Mouse (Mus musculus): ENCODE measurements around the gene Gbp2. TPM values are rescaled to one million over a fixed set of nuclear protein-coding genes. Genes with fewer than 3 reads are reported as not detected.
A peak's percentile ranks its signal among the peaks of the same experiment; 100 is the strongest.

Gene Gbp2
- polyA plus RNA-seq, 1 experiment, result 9.4 TPM

DNA sequence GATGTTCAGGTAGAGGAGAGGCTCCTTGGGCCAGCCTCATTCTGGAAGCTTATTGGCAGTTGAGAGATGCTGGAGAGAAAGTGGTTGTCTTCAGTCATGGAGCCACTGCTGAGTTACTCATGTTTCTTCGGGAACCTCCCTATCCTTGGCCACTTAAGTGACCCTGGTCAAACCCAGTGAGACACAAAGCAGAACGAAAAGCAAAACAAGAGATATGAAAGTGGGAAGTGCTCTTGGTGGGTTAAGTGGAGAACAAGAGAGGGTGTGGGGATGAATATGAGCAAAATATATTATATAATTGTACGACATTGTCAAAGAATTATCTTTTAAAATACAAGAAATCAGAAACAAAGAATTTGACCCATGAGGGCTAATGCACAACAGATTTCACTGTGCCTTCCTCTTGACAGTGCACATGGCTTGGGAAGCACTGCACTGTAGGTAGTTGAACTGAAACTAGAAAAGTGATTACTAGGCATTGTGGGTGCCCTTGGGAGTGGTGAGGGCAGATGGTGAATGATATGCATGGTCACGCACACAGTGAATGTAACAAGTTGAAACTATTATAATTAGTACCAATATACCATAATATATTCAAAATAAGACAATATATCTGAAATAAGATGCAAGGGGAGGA lies 29.9 kb upstream of the Gbp2 start:
- Histone ChIP-seq H3K27me3 (replicated peaks; ENCODE audit: control insufficient read depth, insufficient read depth, low read length) (no peaks in the 10 kb centered on the region; the same call in 1 of the 2 replicates), H3K4me3 (ENCODE audit: insufficient read depth, low read depth, low read length) (no peak overlapping the region), H3K36me3 (ENCODE audit: control insufficient read depth, insufficient read depth, low read length) (no peaks in the 10 kb centered on the region), H3K27ac (ENCODE audit: insufficient read depth, low read depth, low read length) (no peak overlapping the region), H3K4me1 (ENCODE audit: control insufficient read depth, insufficient read depth, low read length) (no peaks in the 10 kb centered on the region)
- no peak for DNase-seq
- TF ChIP-seq CTCF (conservative IDR thresholded peaks at IDR 0.05; ENCODE audit: insufficient read depth, insufficient read length, low read depth, low read length) (no peak), POLR2A (IDR thresholded peaks at IDR 0.05; ENCODE audit: low read depth, low read length) (no peak)
- 83% methylated on average over 4 of the region's 4 CpGs for WGBS

DNA sequence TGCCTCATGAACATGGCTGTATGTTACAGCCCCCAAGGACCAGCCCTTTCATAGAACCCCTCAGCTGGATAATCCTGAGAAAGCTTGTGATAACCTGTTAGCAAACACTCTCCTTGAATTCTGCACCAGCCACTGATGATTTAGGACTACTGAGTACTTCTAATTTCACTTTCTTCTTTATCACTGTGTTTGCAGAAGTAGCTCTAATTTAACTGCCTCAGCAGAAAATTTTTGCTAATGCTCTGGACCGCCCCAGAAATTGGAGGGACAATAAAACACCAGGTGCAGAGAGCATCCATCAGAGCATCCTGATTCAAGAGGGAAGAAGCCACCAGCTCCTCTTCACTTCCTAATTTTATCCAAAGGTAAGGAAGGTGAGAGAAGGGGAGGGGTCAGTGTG lies 25.9 kb upstream of the Gbp2 start, which contains the start of gene Gbp2b:
Gene Gbp2b, plus strand, starts transcription at position 301 of the 400 bp plus-strand sequence.
- 66% methylated on average over 1 of the region's 1 CpGs for WGBS
- no peak within 1 kb of the TSS for H3K27ac ChIP-seq (ENCODE audit: insufficient read depth, low read depth, low read length)
- no peaks in the 10 kb centered on the region; the same call in 1 of the 2 replicates for H3K27me3 ChIP-seq (replicated peaks; ENCODE audit: control insufficient read depth, insufficient read depth, low read length)
- H3K36me3 ChIP-seq (ENCODE audit: control insufficient read depth, insufficient read depth, low read length), result no peaks in the 10 kb centered on the region
- no peak within 1 kb of the TSS for H3K4me3 ChIP-seq (ENCODE audit: insufficient read depth, low read depth, low read length)
- DNase-seq, result no peak
- TF ChIP-seq CTCF (conservative IDR thresholded peaks at IDR 0.05; ENCODE audit: insufficient read depth, insufficient read length, low read depth, low read length), result no peak
- TF ChIP-seq POLR2A (IDR thresholded peaks at IDR 0.05; ENCODE audit: low read depth, low read length), result no peak
- no peaks in the 10 kb centered on the region for H3K4me1 ChIP-seq (ENCODE audit: control insufficient read depth, insufficient read depth, low read length)

- Histone ChIP-seq H3K36me3 (ENCODE audit: control insufficient read depth, insufficient read depth, low read length) (no peaks in the 10 kb centered on the region), H3K4me3 (ENCODE audit: insufficient read depth, low read depth, low read length) (no peak overlapping the region), H3K27me3 (replicated peaks; ENCODE audit: control insufficient read depth, insufficient read depth, low read length) (no peaks in the 10 kb centered on the region; the same call in 1 of the 2 replicates), H3K4me1 (ENCODE audit: control insufficient read depth, insufficient read depth, low read length) (no peaks in the 10 kb centered on the region), H3K27ac (ENCODE audit: insufficient read depth, low read depth, low read length) (no peak overlapping the region)
- TF ChIP-seq POLR2A (IDR thresholded peaks at IDR 0.05; ENCODE audit: low read depth, low read length), result no peak
- no peak for TF ChIP-seq CTCF (conservative IDR thresholded peaks at IDR 0.05; ENCODE audit: insufficient read depth, insufficient read length, low read depth, low read length)
- 74% methylated on average over 3 of the region's 3 CpGs for WGBS
- no peak for DNase-seq
These were observed 22.5 kb upstream of the Gbp2 start for GRCm38 (mm10) chr3:142597923-142598322.

- Histone ChIP-seq H3K4me1 (ENCODE audit: control insufficient read depth, insufficient read depth, low read length) (no peaks in the 10 kb centered on the region), H3K27ac (ENCODE audit: insufficient read depth, low read depth, low read length) (no peak overlapping the region), H3K4me3 (ENCODE audit: insufficient read depth, low read depth, low read length) (no peak overlapping the region), H3K36me3 (ENCODE audit: control insufficient read depth, insufficient read depth, low read length) (no peaks in the 10 kb centered on the region), H3K27me3 (replicated peaks; ENCODE audit: control insufficient read depth, insufficient read depth, low read length) (no peaks in the 10 kb centered on the region)
- no peak for DNase-seq
- TF ChIP-seq CTCF (conservative IDR thresholded peaks at IDR 0.05; ENCODE audit: insufficient read depth, insufficient read length, low read depth, low read length) (no peak), POLR2A (IDR thresholded peaks at IDR 0.05; ENCODE audit: low read depth, low read length) (no peak)
These were observed 18.7 kb upstream of the Gbp2 start for GRCm38 (mm10) chr3:142601675-142602074.

DNA sequence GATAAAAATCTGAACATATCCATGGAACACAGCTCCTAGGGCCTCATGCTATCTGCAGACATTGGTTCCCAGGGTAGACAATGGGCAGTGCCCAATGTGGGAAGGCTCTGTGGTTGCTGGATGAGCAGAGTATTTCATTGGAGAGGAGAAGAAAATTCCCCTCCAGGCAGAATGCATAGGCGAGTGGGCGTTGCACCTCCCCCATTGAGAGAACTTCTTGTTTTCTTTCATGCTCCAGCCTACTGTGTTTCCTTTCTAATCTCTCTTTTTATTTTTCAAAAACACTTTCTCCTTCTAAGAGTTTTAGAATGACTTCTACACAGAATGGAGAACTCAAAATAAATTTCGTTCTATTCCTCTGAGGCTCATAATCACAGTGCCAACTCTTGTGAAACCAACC lies 1.7 kb upstream of the Gbp2 start:
- H3K27ac ChIP-seq (ENCODE audit: insufficient read depth, low read depth, low read length), result no peak overlapping the region
- 83% methylated on average over 3 of the region's 3 CpGs for WGBS
- TF ChIP-seq CTCF (conservative IDR thresholded peaks at IDR 0.05; ENCODE audit: insufficient read depth, insufficient read length, low read depth, low read length) (no peak), POLR2A (IDR thresholded peaks at IDR 0.05; ENCODE audit: low read depth, low read length) (no peak)
- no peaks in the 10 kb centered on the region for H3K4me1 ChIP-seq (ENCODE audit: control insufficient read depth, insufficient read depth, low read length)
- H3K27me3 ChIP-seq (replicated peaks; ENCODE audit: control insufficient read depth, insufficient read depth, low read length), result no peaks in the 10 kb centered on the region
- H3K4me3 ChIP-seq (ENCODE audit: insufficient read depth, low read depth, low read length), result no peak overlapping the region
- no peaks in the 10 kb centered on the region for H3K36me3 ChIP-seq (ENCODE audit: control insufficient read depth, insufficient read depth, low read length)
- no peak for DNase-seq

- TF ChIP-seq CTCF (conservative IDR thresholded peaks at IDR 0.05; ENCODE audit: insufficient read depth, insufficient read length, low read depth, low read length) (no peak), POLR2A (IDR thresholded peaks at IDR 0.05; ENCODE audit: low read depth, low read length) (no peak)
- Histone ChIP-seq H3K27ac (ENCODE audit: insufficient read depth, low read depth, low read length) (peak overlapping the region; percentile 27; the same call in 1 of the 2 replicates), H3K27me3 (replicated peaks; ENCODE audit: control insufficient read depth, insufficient read depth, low read length) (no peaks in the 10 kb centered on the region), H3K4me1 (ENCODE audit: control insufficient read depth, insufficient read depth, low read length) (no peaks in the 10 kb centered on the region), H3K36me3 (ENCODE audit: control insufficient read depth, insufficient read depth, low read length) (no peaks in the 10 kb centered on the region), H3K4me3 (ENCODE audit: insufficient read depth, low read depth, low read length) (no peak overlapping the region)
- peak; percentile 11 for DNase-seq
- 44% methylated on average over 1 of the region's 1 CpGs for WGBS
These were observed 796 bp upstream of the Gbp2 start for GRCm38 (mm10) chr3:142619606-142620005.

GRCm38 (mm10) chr3:142620956-142621562 lies 657 bp downstream of the Gbp2 start:
- Histone ChIP-seq H3K36me3 (ENCODE audit: control insufficient read depth, insufficient read depth, low read length) (no peaks in the 10 kb centered on the region), H3K4me3 (ENCODE audit: insufficient read depth, low read depth, low read length) (peak overlapping the region; percentile 60), H3K27me3 (replicated peaks; ENCODE audit: control insufficient read depth, insufficient read depth, low read length) (no peaks in the 10 kb centered on the region), H3K4me1 (ENCODE audit: control insufficient read depth, insufficient read depth, low read length) (no peaks in the 10 kb centered on the region), H3K27ac (ENCODE audit: insufficient read depth, low read depth, low read length) (peak overlapping the region; percentile 76)
- WGBS, result 43% methylated on average over 3 of the region's 3 CpGs
- peak; percentile 33 for DNase-seq
- TF ChIP-seq POLR2A (IDR thresholded peaks at IDR 0.05; ENCODE audit: low read depth, low read length) (no peak), CTCF (conservative IDR thresholded peaks at IDR 0.05; ENCODE audit: insufficient read depth, insufficient read length, low read depth, low read length) (peak; percentile 21; the same call in 1 of the 2 replicates)
